ENCODE assay signal across 7 mouse cellular contexts in genomic region chr11:78512025-78512957, GRCm38 (mm10). TPM values are rescaled to one million over a fixed set of nuclear protein-coding genes. Genes with fewer than 3 reads are reported as not detected.
DNase-seq lines count a peak whose midpoint lies in the region; ATAC-seq and TF ChIP-seq lines count a peak whose summit lies in the region.

Gene Tmem199, minus strand, starts transcription at chr11:78512172.
Gene Poldip2, plus strand, starts transcription at chr11:78512193.

- H3K4me3 ChIP-seq in intestine, postnatal 0 days (ENCODE audit: low read depth, low read length), result peak within 1 kb of the TSS; percentile 83
- peak within 1 kb of the TSS; percentile 83 for H3K4me3 ChIP-seq in midbrain, embryonic 12.5 days
- H3K4me3 ChIP-seq in small intestine, adult 2 months (ENCODE audit: low read depth, low read length), result peak within 1 kb of the TSS; percentile 82

- H3K4me2 ChIP-seq in intestine, postnatal 0 days (replicated peaks; ENCODE audit: low read depth), result peak within 1 kb of the TSS; percentile 87
- H3K4me2 ChIP-seq in midbrain, embryonic 12.5 days (replicated peaks), result peak within 1 kb of the TSS; percentile 77

- no peaks in the 10 kb centered on the region for H3K9me3 ChIP-seq in intestine, postnatal 0 days (ENCODE audit: control insufficient read depth)
- no peaks in the 10 kb centered on the region for H3K9me3 ChIP-seq in midbrain, embryonic 12.5 days

- peak; percentile 85 for DNase-seq in adrenal gland, adult 8-10 months
- DNase-seq in embryo, embryonic 9.5 days (ENCODE audit: extremely low spot score), result peak; percentile 92
- no peak for DNase-seq in gonadal fat pad, adult 2 months (ENCODE audit: low read depth)
- peak; percentile 95 for DNase-seq in left cerebral cortex, postnatal 4 days

- no peak for TF ChIP-seq CTCF in intestine, postnatal 0 days (IDR thresholded peaks at IDR 0.05; ENCODE audit: low read depth)
- no peak for TF ChIP-seq CTCF in small intestine, adult 2 months (IDR thresholded peaks at IDR 0.05; ENCODE audit: extremely low read depth, insufficient read length, insufficient replicate concordance, low read depth, low read length)

- TF ChIP-seq POLR2A in small intestine, adult 2 months (IDR thresholded peaks at IDR 0.05; ENCODE audit: low read depth, low read length), result peak; percentile 81; the same call in 1 of the 2 replicates

- H3K27me3 ChIP-seq in intestine, postnatal 0 days (replicated peaks; ENCODE audit: control insufficient read depth, insufficient read depth, low read length), result no peaks in the 10 kb centered on the region
- H3K27me3 ChIP-seq in midbrain, embryonic 12.5 days, result no peaks in the 10 kb centered on the region
- H3K27me3 ChIP-seq in small intestine, adult 2 months (ENCODE audit: control insufficient read depth, insufficient read depth, low read length), result no peaks in the 10 kb centered on the region

- H3K9ac ChIP-seq in intestine, postnatal 0 days (ENCODE audit: low read depth, low read length), result peak within 1 kb of the TSS; percentile 94
- H3K9ac ChIP-seq in midbrain, embryonic 12.5 days (replicated peaks), result peak within 1 kb of the TSS; percentile 86

- ATAC-seq in intestine, postnatal 0 days, result peak; percentile 93
- ATAC-seq in midbrain, embryonic 12.5 days (ENCODE audit: low FRiP score, low read depth), result peak; percentile 94

- H3K4me1 ChIP-seq in intestine, postnatal 0 days (replicated peaks; ENCODE audit: control insufficient read depth, insufficient read depth, low read length), result peaks cover 6% of the 10 kb centered on the region
- peaks cover 18% of the 10 kb centered on the region for H3K4me1 ChIP-seq in midbrain, embryonic 12.5 days
- no peaks in the 10 kb centered on the region for H3K4me1 ChIP-seq in small intestine, adult 2 months (ENCODE audit: control insufficient read depth, insufficient read depth, insufficient read length, low read length)

- H3K36me3 ChIP-seq in intestine, postnatal 0 days (ENCODE audit: control insufficient read depth, insufficient read depth), result peaks cover 46% of the 10 kb centered on the region
- peaks cover 48% of the 10 kb centered on the region for H3K36me3 ChIP-seq in midbrain, embryonic 12.5 days
- peaks cover 33% of the 10 kb centered on the region for H3K36me3 ChIP-seq in small intestine, adult 2 months (ENCODE audit: control insufficient read depth, insufficient read depth, low read length)

- intact Hi-C loops in left cerebral cortex, postnatal 4 days (cut with DNase I), result no loop called here

- peak within 1 kb of the TSS; percentile 62 for H3K27ac ChIP-seq in intestine, postnatal 0 days (ENCODE audit: low read depth, low read length)
- peak within 1 kb of the TSS; percentile 79 for H3K27ac ChIP-seq in midbrain, embryonic 12.5 days (replicated peaks)
- H3K27ac ChIP-seq in small intestine, adult 2 months (ENCODE audit: insufficient read depth, low read depth, low read length), result 0 out of 2 replicates have a peak within 1 kb of the TSS, but pooled peaks have one; percentile 3

- 1% methylated on average over 64 of the region's 67 CpGs for WGBS in intestine, postnatal 0 days
- WGBS in midbrain, embryonic 12.5 days, result under 1% methylated on average over 67 of the region's 67 CpGs
- 1% methylated on average over 67 of the region's 67 CpGs for WGBS in small intestine, adult 2 months

RNA-seq across cellular contexts. Expression of gene Tmem199, which starts in this region (rescaled TPM):
- total RNA-seq in adrenal gland, adult 8-10 months (2022), result 10 to 100 TPM; 27.5 to 36.3 (median 34.5) TPM
- polyA plus RNA-seq in gonadal fat pad, adult 2 months (2012; rRNA removed), result 20.4 and 20.5 TPM in 2 replicates
- polyA plus RNA-seq in intestine, postnatal 0 days (2015; fragmentation: Nextera tagmentation; extraction: Ambion mirVana), result 49.2 and 51.2 TPM in 2 replicates
- 10 to 100 TPM; 35.6 to 35.7 TPM for total RNA-seq in left cerebral cortex, postnatal 4 days (2021)
- 88.5 and 89.7 TPM in 2 replicates for polyA plus RNA-seq in midbrain, embryonic 12.5 days (2016; fragmentation: Nextera tagmentation; extraction: Ambion mirVana)
- polyA plus RNA-seq in small intestine, adult 2 months (2012; rRNA removed), result 3.7 and 3.8 TPM in 2 replicates

RNA-seq across cellular contexts. Expression of gene Poldip2, which starts in this region (rescaled TPM):
- total RNA-seq in adrenal gland, adult 8-10 months (2022), result 100 to 1,000 TPM; 129 to 171 (median 150) TPM
- polyA plus RNA-seq in gonadal fat pad, adult 2 months (2012; rRNA removed), result 77.0 and 81.6 TPM in 2 replicates
- polyA plus RNA-seq in intestine, postnatal 0 days (2015; fragmentation: Nextera tagmentation; extraction: Ambion mirVana), result 65.8 and 67.1 TPM in 2 replicates
- total RNA-seq in left cerebral cortex, postnatal 4 days (2021), result 100 to 1,000 TPM; 113 to 118 TPM
- 155 and 168 TPM in 2 replicates for polyA plus RNA-seq in midbrain, embryonic 12.5 days (2016; fragmentation: Nextera tagmentation; extraction: Ambion mirVana)
- polyA plus RNA-seq in small intestine, adult 2 months (2012; rRNA removed), result 18.1 and 24.9 TPM in 2 replicates

Comparison
In these comparisons a context has a peak if more than half of its experiments do, and no peak if none do; other contexts are left out.
1. H3K27ac ChIP-seq: peak in every context shown above with its lines; median percentile 79 in midbrain, embryonic 12.5 days; 62 in intestine, postnatal 0 days; 3 in small intestine, adult 2 months.